Mouse (Mus musculus) spleen, embryonic (tissue): ENCODE data around the gene Rad17.

Source experiments
- CTCF ChIA-PET: fragments of 350-600 bp; sonication (Branson Sonifier 250); formaldehyde crosslinking; loops from one replicate; lab custom pipeline; 2022; lab: Charles Lee

Gene Rad17

DNA sequence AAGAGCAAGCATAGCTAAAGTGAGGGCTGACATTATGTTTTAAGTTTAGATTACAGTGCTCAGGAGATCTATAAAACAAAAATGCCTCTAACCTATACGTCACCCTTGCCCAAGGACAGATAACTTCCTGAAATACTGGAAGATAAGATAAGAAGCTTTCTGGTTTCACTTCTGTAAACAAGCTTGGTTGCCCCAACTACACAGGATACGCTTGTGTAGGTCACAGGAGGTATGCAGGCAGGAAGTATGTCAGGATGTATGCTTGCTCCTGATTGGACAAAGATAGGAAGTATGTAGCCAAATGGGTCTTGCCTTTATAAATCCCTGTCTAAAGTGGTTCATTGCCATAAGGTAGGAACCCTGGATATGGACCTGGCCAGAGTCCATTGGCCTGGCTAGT, 74.9 kb downstream of the Rad17 start:
- CTCF ChIA-PET, result interaction anchor here (0.5 kb wide), 1 partner anchor 472 kb away, joined by 4 read pairs; the partner anchor contains the start of gene Bdp1

DNA sequence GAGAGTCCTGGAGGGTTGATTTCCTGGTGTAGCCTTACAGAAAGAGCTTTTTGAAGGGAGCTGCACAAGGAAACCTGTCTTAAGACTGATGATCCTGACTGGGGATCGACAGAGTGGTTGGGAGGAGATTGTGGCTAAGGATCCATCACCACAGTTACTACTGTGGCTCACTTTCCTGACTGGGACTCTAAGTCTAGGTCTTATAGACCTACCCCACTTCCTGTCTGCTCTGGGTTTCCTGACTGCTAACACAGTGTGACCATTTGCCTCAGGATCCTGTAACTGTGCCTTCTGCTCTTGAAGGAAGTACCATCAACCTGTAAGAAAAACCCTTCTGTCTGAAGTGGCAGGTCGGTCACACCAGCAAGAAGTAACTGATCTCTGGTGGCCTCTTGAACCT, 80.1 kb downstream of the Rad17 start:
- CTCF ChIA-PET, result interaction anchor here (0.6 kb wide), 1 partner anchor 225 kb away, joined by 4 read pairs; no protein-coding TSS in a partner anchor

DNA sequence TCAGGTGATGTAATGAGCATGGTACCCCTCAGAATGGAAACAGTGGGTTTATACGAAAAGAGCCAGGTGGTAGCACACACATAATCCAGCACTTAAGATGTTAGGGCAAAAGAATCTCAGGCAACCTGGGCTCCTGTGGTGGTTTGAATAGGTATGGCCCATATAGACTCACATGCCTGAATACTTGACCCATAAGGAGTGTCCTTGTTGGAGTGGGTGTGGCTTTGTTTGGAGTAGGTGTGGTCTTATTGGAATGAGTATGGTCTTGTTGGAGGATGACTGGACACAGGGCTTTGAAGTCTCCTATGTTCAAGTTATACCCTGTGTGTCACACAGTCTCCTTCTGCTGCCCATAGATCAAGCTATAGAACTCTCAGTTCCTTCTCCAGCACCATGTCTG, 82.5 kb downstream of the Rad17 start:
- CTCF ChIA-PET, result no interaction called here
